Mouse (Mus musculus) cerebellum, adult 8-10 months (tissue): Measurements from ENCODE around the gene Llcfc1.

Experiments used
- DNase-seq: peaks from one replicate; pipeline ENCODE4 v3.0.0; 2022

Llcfc1 gene

GRCm38 (mm10) chr6:41706275-41706674 is 22.0 kb downstream of the Llcfc1 start:
- no peak for DNase-seq

- DNase-seq: no peak
Measured at GRCm38 (mm10) chr6:41710281-41710680, 26.1 kb downstream of the Llcfc1 start.

- no peak for DNase-seq
Measured at GRCm38 (mm10) chr6:41721430-41721829, 37.2 kb downstream of the Llcfc1 start.

DNA sequence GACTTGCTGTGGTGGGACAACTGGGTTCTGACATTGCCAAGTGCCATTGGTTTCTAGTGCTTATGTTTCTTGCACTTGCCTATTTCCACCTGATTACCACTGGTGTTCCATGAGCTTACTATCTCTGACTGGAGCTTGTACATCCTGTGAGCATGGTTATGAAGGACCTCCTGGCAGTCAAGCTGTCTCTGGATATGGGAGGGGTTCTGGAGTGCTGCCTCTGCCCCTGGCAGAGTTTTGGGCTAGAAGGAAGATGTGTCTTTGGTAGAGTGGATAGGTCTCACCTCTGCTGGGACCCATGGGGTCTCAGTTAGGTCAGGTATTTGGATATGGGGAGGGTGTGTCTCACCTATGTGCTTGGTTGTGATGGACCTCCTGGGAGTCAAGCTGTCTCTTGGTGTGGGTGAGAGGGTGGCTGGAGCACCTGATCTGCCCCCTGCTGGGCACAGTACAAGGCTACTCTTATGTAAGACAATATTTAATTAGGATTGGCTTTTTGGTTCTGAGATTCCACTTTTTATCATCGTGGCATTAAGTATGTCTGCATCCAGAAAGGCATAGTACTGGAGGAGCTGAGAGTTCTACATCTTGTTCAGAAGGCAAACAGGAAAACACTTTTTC is 43.9 kb downstream of the Llcfc1 start:
- DNase-seq: no peak

DNA sequence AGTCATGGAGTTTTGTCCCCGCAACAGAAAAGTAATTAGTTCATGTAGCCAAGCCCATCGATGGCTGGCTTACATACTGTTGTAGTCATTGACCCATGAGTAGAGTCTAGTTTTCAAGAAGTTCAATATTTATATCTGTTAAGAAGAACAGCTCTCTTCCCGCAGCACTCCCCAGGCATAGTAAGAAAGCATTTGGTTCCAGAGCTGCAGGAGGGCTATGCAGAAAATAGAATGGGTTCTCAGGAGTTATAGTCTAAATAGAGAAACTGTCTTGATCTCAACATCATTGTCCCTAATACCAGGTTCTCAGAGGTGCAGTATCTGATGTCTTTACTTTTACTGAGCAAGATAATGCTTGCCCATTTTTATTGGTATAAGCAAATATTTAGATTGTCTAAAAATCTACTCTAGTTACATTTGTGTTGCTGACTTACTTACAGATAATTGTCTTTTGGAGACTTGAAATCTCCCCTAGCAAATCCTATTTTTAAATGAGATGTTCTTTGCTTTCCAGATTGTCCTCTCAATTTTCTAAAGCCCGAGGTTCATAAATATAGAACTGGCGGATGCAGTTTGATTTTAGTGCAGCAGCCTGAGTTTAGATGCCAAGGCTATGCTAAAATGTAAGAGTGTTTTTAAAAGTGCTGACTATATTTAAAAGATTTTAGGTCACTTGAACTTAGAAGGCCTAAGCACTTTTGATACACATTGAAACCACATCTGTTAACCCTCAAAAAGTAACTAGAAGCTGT is 50.7 kb downstream of the Llcfc1 start:
- no peak for DNase-seq
